Mouse (Mus musculus) limb, embryonic 13.5 days (tissue): ENCODE data around the gene Zfp523. TPM values are rescaled to one million over a fixed set of nuclear protein-coding genes. Genes with fewer than 3 reads are reported as not detected.
A peak's percentile ranks its signal among the peaks of the same experiment; 100 is the strongest.

Experiments used
- ATAC-seq: fragments of 200-750 bp; cut with Nextera tagmentation; 2 replicates; pipeline ENCODE4 v1.8.0; 2017; ENCODE audit warnings: low read depth, moderate number of reproducible peaks, moderate TSS enrichment; ENCODE audit not compliant: low FRiP score
- H3K27ac ChIP-seq: fragments of 300-500 bp; sonication (generic); 2 replicates; pipeline ENCODE4 v1.5.1; 2015; ENCODE audit warnings: inconsistent platforms, mild to moderate bottlenecking, moderate library complexity
- H3K27me3 ChIP-seq: fragments of 300-500 bp; sonication (generic); 2 replicates; pipeline ENCODE4 v1.6.1; 2015; ENCODE audit warnings: mild to moderate bottlenecking, inconsistent platforms
- H3K36me3 ChIP-seq: fragments of 300-500 bp; sonication (generic); 2 replicates; pipeline ENCODE4 v1.6.1; 2015; ENCODE audit warnings: inconsistent platforms, mild to moderate bottlenecking, moderate library complexity
- H3K4me1 ChIP-seq: fragments of 300-500 bp; sonication (generic); 2 replicates; pipeline ENCODE4 v1.6.1; 2015; ENCODE audit warnings: inconsistent platforms
- H3K4me2 ChIP-seq: fragments of 300-500 bp; sonication (generic); replicated peaks from 2 replicates; pipeline ENCODE4 v1.6.1; 2015; ENCODE audit warnings: inconsistent platforms, mild to moderate bottlenecking, moderate library complexity
- H3K4me3 ChIP-seq: fragments of 300-500 bp; sonication (generic); 2 replicates; pipeline ENCODE4 v1.5.1; 2015; ENCODE audit warnings: moderate library complexity, mild to moderate bottlenecking, inconsistent platforms
- H3K9ac ChIP-seq: fragments of 300-500 bp; sonication (generic); 2 replicates; pipeline ENCODE4 v1.6.1; 2015; ENCODE audit warnings: mild to moderate bottlenecking, inconsistent platforms
- H3K9me3 ChIP-seq: fragments of 300-500 bp; sonication (generic); 2 replicates; pipeline ENCODE4 v1.6.1; 2016; ENCODE audit warnings: inconsistent platforms
- WGBS: fragments of 180-500 bp; shearing (Covaris S2); methylation state at CpG from one replicate; pipeline ENCODE4 v1.1.7; 2015; 5-methylcytosine and 5-hydroxymethylcytosine counted together
- polyA plus RNA-seq: library from polyadenylated mRNA; unstranded; fragments of >200 nt; fragmentation: Nextera tagmentation; extraction: Ambion mirVana; gene quantifications from 2 replicates; pipeline ENCODE4 v1.2.1, GENCODE M21; 2015

Gene Zfp523
- 42.2 and 43.6 TPM in 2 replicates for polyA plus RNA-seq

GRCm38 (mm10) chr17:28176775-28177539 lies at the start of gene Zfp523:
Gene Zfp523 (plus strand): TSS chr17:28177129.
- peaks cover 60% of the 10 kb centered on the region for H3K4me1 ChIP-seq

GRCm38 (mm10) chr17:28129796-28130195 lies 47.1 kb upstream of the Zfp523 start:
- H3K4me3 ChIP-seq: no peak overlapping the region
- H3K9ac ChIP-seq: no peak overlapping the region
- no peak overlapping the region for H3K4me2 ChIP-seq
- H3K9me3 ChIP-seq: no peaks in the 10 kb centered on the region
- H3K27ac ChIP-seq: no peak overlapping the region
- no peaks in the 10 kb centered on the region for H3K36me3 ChIP-seq
- no peaks in the 10 kb centered on the region for H3K27me3 ChIP-seq
- WGBS: 93% methylated on average over 5 of the region's 5 CpGs
- H3K4me1 ChIP-seq: 0 out of 2 replicates have a peak, but pooled peaks cover 3% of the 10 kb centered on the region
- no peak for ATAC-seq

More at GRCm38 (mm10) chr17:28176775-28177539, at the start of gene Zfp523:
- Histone ChIP-seq H3K27me3 (no peaks in the 10 kb centered on the region), H3K36me3 (peaks cover 3% of the 10 kb centered on the region; the same call in 1 of the 2 replicates), H3K9me3 (no peaks in the 10 kb centered on the region), H3K27ac (peak within 1 kb of the TSS; percentile 94), H3K4me3 (peak within 1 kb of the TSS; percentile 76), H3K4me2 (peak within 1 kb of the TSS; percentile 98), H3K9ac (peak within 1 kb of the TSS; percentile 95)
- ATAC-seq: peak; percentile 86
- under 1% methylated on average over 67 of the region's 82 CpGs for WGBS

- no peak for ATAC-seq
- Histone ChIP-seq H3K27ac (no peak overlapping the region), H3K4me3 (no peak overlapping the region), H3K9me3 (no peaks in the 10 kb centered on the region), H3K36me3 (no peaks in the 10 kb centered on the region), H3K4me2 (no peak overlapping the region), H3K27me3 (no peaks in the 10 kb centered on the region), H3K4me1 (0 out of 2 replicates have a peak, but pooled peaks cover 3% of the 10 kb centered on the region), H3K9ac (no peak overlapping the region)
- whole genome bisulfite sequencing: 68% methylated on average over 5 of the region's 5 CpGs
Measured at GRCm38 (mm10) chr17:28130391-28131125, 46.4 kb upstream of the Zfp523 start.

GRCm38 (mm10) chr17:28131156-28131555 lies 45.8 kb upstream of the Zfp523 start:
- H3K27me3 ChIP-seq: no peaks in the 10 kb centered on the region
- no peaks in the 10 kb centered on the region for H3K36me3 ChIP-seq
- H3K4me1 ChIP-seq: 0 out of 2 replicates have a peak, but pooled peaks cover 6% of the 10 kb centered on the region
- no peak for ATAC-seq
- no peak overlapping the region for H3K27ac ChIP-seq
- no peaks in the 10 kb centered on the region for H3K9me3 ChIP-seq
- no peak overlapping the region for H3K9ac ChIP-seq
- H3K4me2 ChIP-seq: no peak overlapping the region
- no peak overlapping the region for H3K4me3 ChIP-seq

GRCm38 (mm10) chr17:28133193-28133592 lies 43.7 kb upstream of the Zfp523 start:
- peaks cover 12% of the 10 kb centered on the region; the same call in 1 of the 2 replicates for H3K4me1 ChIP-seq
- no peaks in the 10 kb centered on the region for H3K27me3 ChIP-seq
- no peak overlapping the region for H3K27ac ChIP-seq
- 8% methylated on average over 14 of the region's 14 CpGs for WGBS
- H3K9ac ChIP-seq: peak overlapping the region; percentile 50; the same call in 1 of the 2 replicates
- no peaks in the 10 kb centered on the region for H3K36me3 ChIP-seq
- H3K9me3 ChIP-seq: no peaks in the 10 kb centered on the region
- ATAC-seq: no peak
- H3K4me2 ChIP-seq: 0 out of 2 replicates have a peak overlapping the region, but pooled peaks have one; percentile 25
- H3K4me3 ChIP-seq: no peak overlapping the region

- no peak for ATAC-seq
- Histone ChIP-seq H3K27ac (no peak overlapping the region), H3K4me3 (no peak overlapping the region), H3K36me3 (no peaks in the 10 kb centered on the region), H3K4me2 (no peak overlapping the region), H3K9me3 (no peaks in the 10 kb centered on the region), H3K9ac (no peak overlapping the region), H3K4me1 (peaks cover 25% of the 10 kb centered on the region), H3K27me3 (peaks cover 4% of the 10 kb centered on the region; the same call in 1 of the 2 replicates)
- WGBS: 31% methylated on average over 3 of the region's 3 CpGs
Measured at GRCm38 (mm10) chr17:28135496-28135895, 41.4 kb upstream of the Zfp523 start.

GRCm38 (mm10) chr17:28136266-28136665 lies 40.7 kb upstream of the Zfp523 start:
- no peak overlapping the region for H3K4me2 ChIP-seq
- no peaks in the 10 kb centered on the region for H3K36me3 ChIP-seq
- no peak overlapping the region for H3K9ac ChIP-seq
- 23% methylated on average over 5 of the region's 5 CpGs for WGBS
- no peak for ATAC-seq
- peaks cover 4% of the 10 kb centered on the region; the same call in 1 of the 2 replicates for H3K27me3 ChIP-seq
- peak overlapping the region; percentile 2; the same call in 1 of the 2 replicates for H3K27ac ChIP-seq
- peaks cover 33% of the 10 kb centered on the region for H3K4me1 ChIP-seq
- H3K4me3 ChIP-seq: no peak overlapping the region
- H3K9me3 ChIP-seq: no peaks in the 10 kb centered on the region

- 80% methylated on average over 8 of the region's 8 CpGs for WGBS
- H3K4me1 ChIP-seq: peaks cover 41% of the 10 kb centered on the region
- H3K4me3 ChIP-seq: no peak overlapping the region
Measured at GRCm38 (mm10) chr17:28138013-28138412, 38.9 kb upstream of the Zfp523 start.

GRCm38 (mm10) chr17:28138685-28139084 lies 38.2 kb upstream of the Zfp523 start:
- Histone ChIP-seq H3K27ac (no peak overlapping the region), H3K9ac (no peak overlapping the region), H3K4me1 (peaks cover 47% of the 10 kb centered on the region), H3K4me3 (no peak overlapping the region), H3K36me3 (no peaks in the 10 kb centered on the region), H3K4me2 (no peak overlapping the region), H3K9me3 (no peaks in the 10 kb centered on the region), H3K27me3 (peaks cover 6% of the 10 kb centered on the region; the same call in 1 of the 2 replicates)
- ATAC-seq: no peak
- WGBS: 60% methylated on average over 9 of the region's 9 CpGs

More at GRCm38 (mm10) chr17:28138013-28138412, 38.9 kb upstream of the Zfp523 start:
- peaks cover 6% of the 10 kb centered on the region; the same call in 1 of the 2 replicates for H3K27me3 ChIP-seq
- no peak overlapping the region for H3K9ac ChIP-seq
- no peak for ATAC-seq
- no peak overlapping the region for H3K4me2 ChIP-seq
- no peaks in the 10 kb centered on the region for H3K36me3 ChIP-seq
- H3K9me3 ChIP-seq: no peaks in the 10 kb centered on the region
- H3K27ac ChIP-seq: no peak overlapping the region

GRCm38 (mm10) chr17:28140431-28141204 lies 36.3 kb upstream of the Zfp523 start:
- 22% methylated on average over 13 of the region's 13 CpGs for WGBS
- no peak for ATAC-seq
- peak overlapping the region; percentile 92; the same call in 1 of the 2 replicates for H3K27ac ChIP-seq
- H3K4me3 ChIP-seq: peak overlapping the region; percentile 79
- peak overlapping the region; percentile 87; the same call in 1 of the 2 replicates for H3K9ac ChIP-seq
- H3K27me3 ChIP-seq: peaks cover 12% of the 10 kb centered on the region; the same call in 1 of the 2 replicates
- H3K4me1 ChIP-seq: peaks cover 66% of the 10 kb centered on the region
- peak overlapping the region; percentile 91 for H3K4me2 ChIP-seq
- H3K36me3 ChIP-seq: no peaks in the 10 kb centered on the region
- H3K9me3 ChIP-seq: no peaks in the 10 kb centered on the region

- H3K4me3 ChIP-seq: peak overlapping the region; percentile 79
- peaks cover 12% of the 10 kb centered on the region; the same call in 1 of the 2 replicates for H3K27me3 ChIP-seq
- no peaks in the 10 kb centered on the region for H3K36me3 ChIP-seq
- H3K27ac ChIP-seq: peak overlapping the region; percentile 92
- ATAC-seq: no peak
- H3K4me2 ChIP-seq: peak overlapping the region; percentile 91
- H3K9me3 ChIP-seq: no peaks in the 10 kb centered on the region
- WGBS: 2% methylated on average over 15 of the region's 15 CpGs
- peaks cover 70% of the 10 kb centered on the region for H3K4me1 ChIP-seq
- peak overlapping the region; percentile 87 for H3K9ac ChIP-seq
Measured at GRCm38 (mm10) chr17:28141205-28141650, 35.7 kb upstream of the Zfp523 start.
